Mouse (Mus musculus): Measurements from ENCODE around the gene Gstp2. TPM values are rescaled to one million over a fixed set of nuclear protein-coding genes. Genes with fewer than 3 reads are reported as not detected.
"Not testable (repeated sequence)": the region's sequence is repeated elsewhere in the genome, so short reads cannot be mapped to it uniquely, and the experiment has no call there.

The Gstp2 gene
- polyA plus RNA-seq, 1 experiment from 2014 or later: not detected

GRCm38 (mm10) chr19:4060899-4061465 lies 15.2 kb upstream of the Gstp2 start:
- H3K79me2 ChIP-seq (ENCODE audit: inconsistent target): no peaks in the 10 kb centered on the region
- 100% methylated on average over 4 of the region's 6 CpGs for WGBS (ENCODE audit: missing documents)
- H3K4me3 ChIP-seq (ENCODE audit: inconsistent target): no peak overlapping the region
- H3K36me3 ChIP-seq (ENCODE audit: inconsistent target): no peaks in the 10 kb centered on the region
- H3K27ac ChIP-seq: no peak overlapping the region

GRCm38 (mm10) chr19:4060044-4060898 lies 14.4 kb upstream of the Gstp2 start:
- not testable (repeated sequence) for H3K36me3 ChIP-seq (ENCODE audit: inconsistent target); H3K4me3 ChIP-seq (ENCODE audit: inconsistent target); H3K27ac ChIP-seq; H3K79me2 ChIP-seq (ENCODE audit: inconsistent target)
- WGBS (ENCODE audit: missing documents): 95% methylated on average over 7 of the region's 8 CpGs

- Histone ChIP-seq H3K27ac (no peak within 1 kb of the TSS), H3K79me2 (ENCODE audit: inconsistent target) (no peaks in the 10 kb centered on the region), H3K4me3 (ENCODE audit: inconsistent target) (no peak within 1 kb of the TSS), H3K36me3 (ENCODE audit: inconsistent target) (no peaks in the 10 kb centered on the region)
- whole genome bisulfite sequencing (ENCODE audit: missing documents): 42% methylated on average over 15 of the region's 15 CpGs
Observed at GRCm38 (mm10) chr19:4059069-4059740, 13.4 kb upstream of the Gstp2 start, which contains the start of gene Gstp3. Gene Gstp3, minus strand, starts transcription at chr19:4059569.

- H3K27ac ChIP-seq: no peak overlapping the region
- no peaks in the 10 kb centered on the region for H3K36me3 ChIP-seq (ENCODE audit: inconsistent target)
- WGBS (ENCODE audit: missing documents): 100% methylated on average over 5 of the region's 5 CpGs
- H3K4me3 ChIP-seq (ENCODE audit: inconsistent target): no peak overlapping the region
- H3K79me2 ChIP-seq (ENCODE audit: inconsistent target): no peaks in the 10 kb centered on the region
Observed at GRCm38 (mm10) chr19:4058581-4058980, 12.8 kb upstream of the Gstp2 start.

- 97% methylated on average over 7 of the region's 7 CpGs for WGBS (ENCODE audit: missing documents)
- Histone ChIP-seq H3K36me3 (ENCODE audit: inconsistent target) (no peaks in the 10 kb centered on the region), H3K79me2 (ENCODE audit: inconsistent target) (no peaks in the 10 kb centered on the region), H3K27ac (no peak overlapping the region), H3K4me3 (ENCODE audit: inconsistent target) (no peak overlapping the region)
Observed at GRCm38 (mm10) chr19:4057962-4058361, 12.1 kb upstream of the Gstp2 start.

GRCm38 (mm10) chr19:4057389-4057788 lies 11.6 kb upstream of the Gstp2 start:
- H3K27ac ChIP-seq: no peak overlapping the region
- H3K36me3 ChIP-seq (ENCODE audit: inconsistent target): no peaks in the 10 kb centered on the region
- WGBS (ENCODE audit: missing documents): 97% methylated on average over 13 of the region's 13 CpGs
- no peak overlapping the region for H3K4me3 ChIP-seq (ENCODE audit: inconsistent target)
- no peaks in the 10 kb centered on the region for H3K79me2 ChIP-seq (ENCODE audit: inconsistent target)

GRCm38 (mm10) chr19:4056727-4057126 lies 10.9 kb upstream of the Gstp2 start:
- Histone ChIP-seq H3K4me3 (ENCODE audit: inconsistent target) (no peak overlapping the region), H3K36me3 (ENCODE audit: inconsistent target) (no peaks in the 10 kb centered on the region), H3K27ac (no peak overlapping the region), H3K79me2 (ENCODE audit: inconsistent target) (no peaks in the 10 kb centered on the region)
- WGBS (ENCODE audit: missing documents): 91% methylated on average over 4 of the region's 4 CpGs

- H3K4me3 ChIP-seq (ENCODE audit: inconsistent target): no peak overlapping the region
- WGBS (ENCODE audit: missing documents): 91% methylated on average over 15 of the region's 15 CpGs
- H3K36me3 ChIP-seq (ENCODE audit: inconsistent target): no peaks in the 10 kb centered on the region
- H3K79me2 ChIP-seq (ENCODE audit: inconsistent target): no peaks in the 10 kb centered on the region
- no peak overlapping the region for H3K27ac ChIP-seq
Observed at GRCm38 (mm10) chr19:4055947-4056693, 10.3 kb upstream of the Gstp2 start.

- H3K79me2 ChIP-seq (ENCODE audit: inconsistent target): no peaks in the 10 kb centered on the region
- H3K36me3 ChIP-seq (ENCODE audit: inconsistent target): no peaks in the 10 kb centered on the region
- 92% methylated on average over 8 of the region's 8 CpGs for WGBS (ENCODE audit: missing documents)
- H3K4me3 ChIP-seq (ENCODE audit: inconsistent target): no peak overlapping the region
- no peak overlapping the region for H3K27ac ChIP-seq
Observed at GRCm38 (mm10) chr19:4055216-4055946, 9.6 kb upstream of the Gstp2 start.

GRCm38 (mm10) chr19:4054613-4055012 lies 8.8 kb upstream of the Gstp2 start:
- Histone ChIP-seq H3K4me3 (ENCODE audit: inconsistent target) (no peak overlapping the region), H3K36me3 (ENCODE audit: inconsistent target) (no peaks in the 10 kb centered on the region), H3K27ac (no peak overlapping the region), H3K79me2 (ENCODE audit: inconsistent target) (no peaks in the 10 kb centered on the region)
- 91% methylated on average over 2 of the region's 5 CpGs for WGBS (ENCODE audit: missing documents)

- no peaks in the 10 kb centered on the region for H3K36me3 ChIP-seq (ENCODE audit: inconsistent target)
- no peak overlapping the region for H3K27ac ChIP-seq
- no peaks in the 10 kb centered on the region for H3K79me2 ChIP-seq (ENCODE audit: inconsistent target)
- H3K4me3 ChIP-seq (ENCODE audit: inconsistent target): no peak overlapping the region
- 71% methylated on average over 5 of the region's 5 CpGs for WGBS (ENCODE audit: missing documents)
Observed at GRCm38 (mm10) chr19:4052516-4053030, 6.8 kb upstream of the Gstp2 start.

GRCm38 (mm10) chr19:4051741-4052515 lies 6.1 kb upstream of the Gstp2 start:
- Histone ChIP-seq H3K36me3 (ENCODE audit: inconsistent target) (no peaks in the 10 kb centered on the region), H3K4me3 (ENCODE audit: inconsistent target) (no peak overlapping the region), H3K27ac (no peak overlapping the region), H3K79me2 (ENCODE audit: inconsistent target) (no peaks in the 10 kb centered on the region)
- 59% methylated on average over 10 of the region's 10 CpGs for WGBS (ENCODE audit: missing documents)

GRCm38 (mm10) chr19:4051016-4051415 lies 5.2 kb upstream of the Gstp2 start:
- no peaks in the 10 kb centered on the region for H3K79me2 ChIP-seq (ENCODE audit: inconsistent target)
- H3K4me3 ChIP-seq (ENCODE audit: inconsistent target): no peak overlapping the region
- 100% methylated on average over 4 of the region's 5 CpGs for WGBS (ENCODE audit: missing documents)
- H3K27ac ChIP-seq: no peak overlapping the region
- no peaks in the 10 kb centered on the region for H3K36me3 ChIP-seq (ENCODE audit: inconsistent target)
